Mouse (Mus musculus) kidney, postnatal 0 days (tissue): ENCODE measurements around the gene Tnn. TPM values are rescaled to one million over a fixed set of nuclear protein-coding genes. Genes with fewer than 3 reads are reported as not detected.
A peak's percentile ranks its signal among the peaks of the same experiment; 100 is the strongest.

Source experiments
- ATAC-seq: fragments of 200-750 bp; cut with Nextera tagmentation; replicated peaks from 2 replicates; pipeline ENCODE4 v1.8.0; 2017; ENCODE audit warnings: low read depth, moderate number of reproducible peaks, moderate TSS enrichment, moderate library complexity; ENCODE audit not compliant: low FRiP score
- DNase-seq: peaks from one replicate; pipeline ENCODE4 v3.0.0-alpha.2; 2016; ENCODE audit warnings: low spot score
- H3K27ac ChIP-seq: fragments of 300-500 bp; sonication (generic); 2 replicates; pipeline ENCODE4 v1.5.1; 2014; ENCODE audit warnings: mild to moderate bottlenecking
- H3K27me3 ChIP-seq: fragments of 300-500 bp; sonication (generic); 2 replicates; pipeline ENCODE4 v1.6.1; 2014; ENCODE audit warnings: low read length, mixed read lengths; ENCODE audit not compliant: insufficient read depth
- H3K36me3 ChIP-seq: fragments of 300-500 bp; sonication (generic); 2 replicates; pipeline ENCODE4 v1.6.1; 2014; ENCODE audit warnings: low read length, mixed read lengths; ENCODE audit not compliant: insufficient read depth
- H3K4me1 ChIP-seq: fragments of 300-500 bp; sonication (generic); replicated peaks from 2 replicates; pipeline ENCODE4 v1.6.1; 2014; ENCODE audit warnings: antibody characterized with exemption, low read length, mixed read lengths; ENCODE audit not compliant: insufficient read depth
- H3K4me2 ChIP-seq: fragments of 300-500 bp; sonication (generic); 2 replicates; pipeline ENCODE4 v1.6.1; 2014; ENCODE audit warnings: mild to moderate bottlenecking, low read length, moderate library complexity, mixed read lengths
- H3K4me3 ChIP-seq: fragments of 300-500 bp; sonication (generic); replicated peaks from 2 replicates; pipeline ENCODE4 v1.5.1; 2014; ENCODE audit warnings: low read depth, low read length
- H3K9ac ChIP-seq: fragments of 300-500 bp; sonication (generic); 2 replicates; pipeline ENCODE4 v1.6.1; 2014; ENCODE audit warnings: low read depth, low read length
- H3K9me3 ChIP-seq: fragments of 300-500 bp; sonication (generic); replicated peaks from 2 replicates; pipeline ENCODE4 v1.6.1; 2016; ENCODE audit warnings: low read length, inconsistent platforms, mixed read lengths
- CTCF ChIP-seq: IDR thresholded peaks from 2 replicates; pipeline ENCODE4 v1.5.1; 2016; ENCODE audit warnings: antibody characterized with exemption, low read depth, mild to moderate bottlenecking, moderate library complexity
- WGBS: fragments of 180-500 bp; shearing (Covaris S2); extraction: QIAGEN DNeasy Blood & Tissue Kit; methylation state at CpG from one replicate; pipeline ENCODE4 v1.1.7; 2014; 5-methylcytosine and 5-hydroxymethylcytosine counted together
- polyA plus RNA-seq: library from polyadenylated mRNA; unstranded; fragments of >200 nt; fragmentation: Nextera tagmentation; extraction: Ambion mirVana; gene quantifications from 2 replicates; pipeline ENCODE4 v1.2.1, GENCODE M21; 2015

Tnn gene
- polyA plus RNA-seq, 1 experiment from 2014 or later, result 0.72 TPM

DNA sequence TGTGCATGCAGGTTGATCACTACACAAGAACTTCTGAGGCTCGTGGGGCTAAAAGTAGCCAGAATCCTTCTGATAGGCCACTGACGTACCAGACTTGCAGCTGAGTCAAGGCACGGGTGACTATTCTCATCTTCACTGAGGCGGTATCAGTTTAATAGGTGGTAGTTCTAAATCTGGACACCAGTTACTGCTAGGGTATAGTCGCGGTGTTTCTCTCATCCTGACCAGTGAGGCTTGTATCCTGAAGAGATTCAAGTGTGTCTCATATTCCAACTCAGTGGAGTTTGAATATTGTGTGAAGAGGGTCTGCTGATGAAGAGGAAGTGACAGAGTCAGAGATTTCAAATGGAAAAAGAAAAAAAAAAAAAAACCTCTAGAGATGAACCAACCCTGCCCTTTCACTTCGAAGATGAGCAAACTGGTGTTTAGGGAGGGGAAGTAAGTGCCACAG, 105.9 kb downstream of the Tnn start:
- H3K9ac ChIP-seq, result no peak overlapping the region
- TF ChIP-seq CTCF, result no peak
- H3K9me3 ChIP-seq, result no peaks in the 10 kb centered on the region
- WGBS, result 81% methylated on average over 7 of the region's 7 CpGs
- no peak overlapping the region for H3K27ac ChIP-seq
- H3K4me2 ChIP-seq, result no peak overlapping the region
- H3K27me3 ChIP-seq, result no peaks in the 10 kb centered on the region
- DNase-seq (no peak), ATAC-seq (no peak)
- no peaks in the 10 kb centered on the region for H3K4me1 ChIP-seq
- H3K36me3 ChIP-seq, result no peaks in the 10 kb centered on the region
- H3K4me3 ChIP-seq, result no peak overlapping the region

DNA sequence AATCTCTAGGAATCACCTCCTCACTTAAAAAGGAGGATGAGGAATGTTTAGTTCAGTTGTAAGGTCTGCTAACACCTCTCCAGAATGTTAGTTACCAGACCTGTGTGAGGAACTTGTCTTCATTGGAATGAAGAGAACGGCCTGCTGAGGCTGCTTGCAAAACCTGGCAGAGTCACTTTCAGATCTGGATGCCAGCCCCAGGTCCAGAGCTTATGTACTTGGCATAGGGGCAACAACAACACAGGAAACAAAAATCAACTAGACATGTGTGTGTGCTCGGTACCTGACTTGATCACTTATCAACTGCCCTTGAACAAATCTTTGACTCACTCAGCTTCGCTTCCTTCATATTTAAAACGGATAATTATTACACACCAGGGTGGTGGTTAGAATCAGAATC, 106.6 kb downstream of the Tnn start:
- H3K4me3 ChIP-seq, result no peak overlapping the region
- no peaks in the 10 kb centered on the region for H3K4me1 ChIP-seq
- no peak for TF ChIP-seq CTCF
- no peaks in the 10 kb centered on the region for H3K9me3 ChIP-seq
- no peak for DNase-seq
- no peak overlapping the region for H3K27ac ChIP-seq
- no peaks in the 10 kb centered on the region for H3K27me3 ChIP-seq
- H3K36me3 ChIP-seq, result no peaks in the 10 kb centered on the region
- H3K9ac ChIP-seq, result no peak overlapping the region
- peak overlapping the region; percentile 24 for H3K4me2 ChIP-seq
- ATAC-seq, result no peak
- 73% methylated on average over 4 of the region's 4 CpGs for WGBS

DNA sequence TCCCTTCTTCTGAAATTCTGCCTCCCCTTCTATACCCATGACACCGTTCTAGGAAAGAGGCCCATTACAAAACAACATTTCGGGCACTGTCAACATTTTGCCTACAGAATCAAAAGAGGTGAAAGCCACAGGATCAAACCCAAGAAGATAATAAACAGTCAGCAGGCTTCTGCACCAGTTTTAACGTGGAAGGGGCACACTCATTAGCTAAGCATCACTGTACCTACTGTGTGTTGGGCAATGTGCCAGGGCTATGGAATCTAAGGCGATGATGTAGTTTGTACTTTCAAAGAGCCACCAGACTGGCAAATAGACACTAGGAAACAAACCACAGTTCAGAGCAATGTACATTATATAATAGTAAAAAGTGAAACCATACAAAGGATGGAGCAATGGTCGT, 107.4 kb downstream of the Tnn start:
- no peaks in the 10 kb centered on the region for H3K36me3 ChIP-seq
- DNase-seq (no peak), ATAC-seq (no peak)
- no peaks in the 10 kb centered on the region for H3K4me1 ChIP-seq
- H3K27me3 ChIP-seq, result no peaks in the 10 kb centered on the region
- 85% methylated on average over 5 of the region's 5 CpGs for WGBS
- H3K9me3 ChIP-seq, result no peaks in the 10 kb centered on the region
- H3K9ac ChIP-seq, result no peak overlapping the region
- H3K4me2 ChIP-seq, result peak overlapping the region; percentile 78
- no peak for TF ChIP-seq CTCF
- no peak overlapping the region for H3K4me3 ChIP-seq
- no peak overlapping the region for H3K27ac ChIP-seq

DNA sequence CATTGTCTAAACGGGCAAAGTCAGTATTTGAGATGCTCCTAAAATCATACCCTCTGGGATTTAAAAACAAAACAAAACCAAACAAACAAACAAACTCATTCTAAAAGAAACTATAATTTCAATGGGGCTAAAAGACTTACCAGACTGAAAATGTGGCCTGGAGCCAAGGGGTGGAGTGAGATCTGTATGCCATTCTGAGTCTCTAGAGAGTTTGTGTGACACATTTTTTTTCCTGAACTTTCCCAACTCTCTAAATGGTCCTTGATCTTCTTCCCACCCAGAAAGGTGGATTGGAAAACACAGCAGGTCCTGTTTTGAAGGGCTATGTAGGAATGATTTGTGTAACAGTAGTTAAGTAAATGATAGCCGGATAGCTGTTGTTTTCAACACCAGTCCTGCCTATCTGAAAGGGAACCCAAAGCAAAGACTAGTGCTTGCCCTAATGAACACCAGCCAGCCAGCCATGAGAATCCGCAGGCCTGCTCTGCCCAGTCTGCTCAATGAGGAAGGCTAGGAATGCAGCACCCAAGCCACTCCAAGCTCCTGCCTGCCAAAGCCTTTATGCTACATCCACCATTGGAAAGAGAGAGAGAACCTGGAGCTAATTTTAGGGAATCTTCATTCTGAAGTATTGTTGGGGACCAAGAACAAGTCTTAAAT, 108.2 kb downstream of the Tnn start:
- DNase-seq, result no peak
- Histone ChIP-seq H3K4me1 (no peaks in the 10 kb centered on the region), H3K4me2 (peak overlapping the region; percentile 78), H3K36me3 (no peaks in the 10 kb centered on the region), H3K27ac (peak overlapping the region; percentile 78; the same call in 1 of the 2 replicates), H3K9ac (peak overlapping the region; percentile 51), H3K27me3 (no peaks in the 10 kb centered on the region), H3K4me3 (peak overlapping the region; percentile 59), H3K9me3 (no peaks in the 10 kb centered on the region)
- TF ChIP-seq CTCF, result no peak
- 39% methylated on average over 3 of the region's 3 CpGs for WGBS
- ATAC-seq, result no peak

DNA sequence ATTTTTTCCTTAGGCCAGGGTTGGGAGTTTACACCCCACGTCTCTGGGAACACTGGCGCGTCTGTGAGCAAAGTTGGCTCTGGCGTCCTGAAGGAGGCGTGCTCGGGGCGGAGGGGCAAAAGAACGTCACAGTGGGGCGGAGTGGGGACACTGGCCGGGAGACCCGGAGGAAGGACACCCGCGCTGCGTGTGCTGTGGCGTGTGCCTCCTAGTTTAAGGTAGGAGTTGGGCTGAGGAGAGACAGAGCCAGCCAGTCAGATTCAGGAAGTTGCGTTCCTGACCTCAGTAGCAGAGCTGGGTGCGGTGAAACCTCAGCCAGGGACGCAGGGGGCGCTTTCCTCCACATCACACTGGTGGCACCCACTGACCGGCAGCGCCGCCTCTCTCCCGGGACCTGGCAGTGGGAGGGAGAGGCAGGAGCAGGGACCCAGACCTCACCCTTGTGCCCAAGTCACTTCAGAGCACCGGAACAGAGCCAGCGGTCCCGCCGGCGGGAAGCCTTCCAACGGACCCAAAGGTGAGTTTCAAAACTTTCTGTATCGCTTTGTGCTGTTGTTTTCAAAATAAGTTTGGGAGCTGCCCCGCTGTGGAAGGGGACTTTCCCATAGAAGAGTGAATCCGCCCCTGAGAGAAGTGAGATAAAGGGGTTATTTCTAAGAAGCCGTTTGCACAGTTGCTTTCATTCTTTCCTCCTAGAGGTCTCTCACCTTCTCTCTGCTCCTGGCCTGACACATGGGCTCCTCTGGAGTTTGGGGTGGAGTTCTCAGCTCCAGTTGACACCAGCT, 109.0 kb downstream of the Tnn start, which contains the start of gene 4930523C07Rik:
Gene 4930523C07Rik, plus strand, starts transcription at position 146 of the 785 bp plus-strand sequence.
- peak; percentile 75 for DNase-seq
- Histone ChIP-seq H3K27me3 (no peaks in the 10 kb centered on the region), H3K9me3 (no peaks in the 10 kb centered on the region), H3K9ac (peak within 1 kb of the TSS; percentile 51), H3K27ac (peak within 1 kb of the TSS; percentile 78), H3K4me2 (peak within 1 kb of the TSS; percentile 78), H3K36me3 (no peaks in the 10 kb centered on the region), H3K4me1 (no peaks in the 10 kb centered on the region), H3K4me3 (peak within 1 kb of the TSS; percentile 59)
- peak; percentile 75 for ATAC-seq
- TF ChIP-seq CTCF, result peak; percentile 73
- under 1% methylated on average over 33 of the region's 33 CpGs for WGBS

DNA sequence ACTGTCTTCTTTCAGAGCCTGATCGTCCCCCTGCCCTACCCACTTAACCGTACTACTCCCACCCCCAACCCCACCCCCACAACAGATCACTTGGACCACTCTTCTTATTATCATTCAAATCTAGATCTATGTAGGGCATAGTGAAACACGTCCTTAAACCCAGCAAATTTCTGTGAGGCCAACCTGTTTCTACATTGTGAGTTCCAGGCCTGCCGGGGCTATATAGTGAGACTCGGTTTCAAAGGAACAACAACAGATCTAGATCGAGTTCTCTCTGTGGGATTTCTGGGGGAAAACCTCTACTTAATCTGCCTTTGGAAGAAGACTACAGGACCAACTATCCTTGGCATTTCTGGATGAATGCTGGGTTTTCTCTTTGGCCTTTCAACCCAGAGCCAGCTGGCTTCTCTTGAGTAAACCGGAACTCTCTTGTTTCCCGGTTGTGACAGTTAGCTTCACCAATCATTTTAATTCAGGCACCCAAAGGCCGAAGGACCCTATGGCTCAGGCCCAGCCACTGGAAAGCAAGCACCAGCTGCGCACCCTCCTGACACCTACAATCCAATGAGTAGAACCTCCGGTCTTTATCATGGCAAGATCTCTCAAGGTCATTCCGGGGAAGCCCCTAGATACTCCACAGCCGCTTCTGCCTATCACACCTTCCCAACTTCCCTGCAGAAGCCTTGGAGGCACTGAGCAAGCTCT, 110.0 kb downstream of the Tnn start:
- H3K9me3 ChIP-seq, result no peaks in the 10 kb centered on the region
- ATAC-seq (no peak), DNase-seq (no peak)
- no peaks in the 10 kb centered on the region for H3K36me3 ChIP-seq
- TF ChIP-seq CTCF, result no peak
- peak overlapping the region; percentile 78 for H3K4me2 ChIP-seq
- H3K27ac ChIP-seq, result no peak overlapping the region
- H3K4me3 ChIP-seq, result no peak overlapping the region
- WGBS, result 86% methylated on average over 13 of the region's 13 CpGs
- H3K4me1 ChIP-seq, result no peaks in the 10 kb centered on the region
- H3K27me3 ChIP-seq, result no peaks in the 10 kb centered on the region
- H3K9ac ChIP-seq, result no peak overlapping the region
